Mouse (Mus musculus): ENCODE results near the gene Slc25a38.

Gene Slc25a38

DNA sequence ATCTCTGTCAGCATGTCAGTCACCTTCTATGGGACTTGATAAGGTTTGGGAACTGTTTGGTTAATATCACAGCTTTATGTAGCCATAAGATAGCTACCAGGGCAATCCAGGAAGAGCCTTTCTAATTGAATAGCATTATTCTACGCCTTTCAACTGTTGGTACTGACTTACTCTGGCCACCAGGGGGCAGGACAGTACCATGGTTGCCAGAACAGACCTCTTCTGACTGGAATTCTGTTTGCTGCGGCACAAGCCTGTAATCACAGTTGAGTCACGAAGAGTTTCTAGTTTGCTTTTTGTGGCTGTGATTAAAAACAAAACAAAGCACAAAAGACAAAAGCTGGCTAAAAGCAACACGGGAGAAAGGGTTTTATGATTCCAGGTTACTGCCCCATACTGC is 30.5 kb downstream of the Slc25a38 start:
- DNase-seq (ENCODE audit: low spot score in 2 of 2), result peak; percentile 36 to 56

DNA sequence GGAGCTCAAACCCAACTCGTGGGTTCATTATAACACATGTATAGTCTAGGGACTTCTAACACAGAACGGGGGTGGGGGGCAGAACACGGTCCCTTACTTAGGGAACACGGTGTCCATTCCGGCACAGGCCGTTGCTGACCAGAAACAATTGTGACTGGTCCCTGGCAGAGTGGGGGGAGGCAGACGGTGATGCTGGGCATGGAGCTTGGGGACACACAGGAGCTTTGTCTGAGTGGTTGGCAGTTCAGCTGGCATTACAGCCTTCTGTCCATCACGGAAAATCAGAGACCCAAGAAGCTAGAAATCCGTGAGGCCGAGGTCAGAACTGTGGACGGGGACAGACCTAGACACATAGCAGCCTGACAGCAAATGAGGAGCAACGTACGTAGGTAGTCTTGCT is 34.3 kb downstream of the Slc25a38 start:
- no peak for DNase-seq (ENCODE audit: low spot score in 2 of 2)

DNA sequence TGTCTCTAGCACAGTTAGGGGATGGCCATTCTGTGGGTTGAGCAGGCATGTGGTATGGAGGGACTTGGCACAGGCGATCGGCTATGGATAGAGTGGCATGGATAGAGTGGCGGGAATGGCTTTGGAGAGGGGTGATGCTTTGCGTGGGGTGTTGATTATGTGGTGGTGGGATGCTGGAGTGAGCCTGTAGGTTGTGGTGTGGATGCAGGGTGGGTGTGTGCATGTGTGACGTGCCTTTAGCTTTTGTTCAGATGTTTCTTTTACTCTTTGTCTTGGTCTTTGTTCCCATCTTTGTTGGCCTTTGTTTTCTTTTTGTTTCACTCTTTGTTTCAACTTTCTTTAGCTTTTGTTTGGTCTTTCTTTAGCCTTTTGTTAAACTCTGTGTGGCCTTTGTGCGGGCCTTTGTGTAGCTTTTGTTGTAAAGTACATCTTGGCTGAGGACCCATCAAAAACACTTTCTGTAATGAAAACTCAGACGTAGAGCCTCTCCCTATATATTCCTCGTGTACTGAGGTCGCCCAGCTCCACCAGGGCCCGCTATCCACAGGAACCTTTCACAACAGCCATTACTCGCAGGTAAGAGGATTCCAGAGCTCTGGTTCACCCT is 39.2 kb downstream of the Slc25a38 start, which contains the start of gene Mobp:
Gene Mobp, plus strand, starts transcription at position 486 of the 607 bp plus-strand sequence.
- DNase-seq (ENCODE audit: low spot score in 2 of 2), result no peak

DNA sequence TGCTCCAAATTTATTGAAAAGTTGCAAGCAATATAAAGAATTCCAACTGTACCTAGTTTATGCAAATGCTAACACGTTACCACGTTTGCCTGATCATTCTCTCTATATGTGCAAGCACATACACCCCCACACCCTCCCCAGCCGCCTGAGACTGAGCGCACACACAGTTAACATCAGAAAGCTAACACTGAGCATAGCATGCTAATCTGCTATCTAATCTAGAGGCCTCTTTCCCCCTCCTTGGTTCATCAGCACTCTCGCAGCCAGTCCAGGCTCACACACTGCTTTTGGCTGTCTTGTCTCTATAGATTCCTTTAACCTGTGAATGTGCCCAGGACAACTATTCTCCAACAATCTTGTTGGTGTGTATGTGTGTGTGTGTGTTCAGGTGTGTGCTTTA is 41.0 kb downstream of the Slc25a38 start:
- no peak for DNase-seq (ENCODE audit: low spot score in 2 of 2)

DNA sequence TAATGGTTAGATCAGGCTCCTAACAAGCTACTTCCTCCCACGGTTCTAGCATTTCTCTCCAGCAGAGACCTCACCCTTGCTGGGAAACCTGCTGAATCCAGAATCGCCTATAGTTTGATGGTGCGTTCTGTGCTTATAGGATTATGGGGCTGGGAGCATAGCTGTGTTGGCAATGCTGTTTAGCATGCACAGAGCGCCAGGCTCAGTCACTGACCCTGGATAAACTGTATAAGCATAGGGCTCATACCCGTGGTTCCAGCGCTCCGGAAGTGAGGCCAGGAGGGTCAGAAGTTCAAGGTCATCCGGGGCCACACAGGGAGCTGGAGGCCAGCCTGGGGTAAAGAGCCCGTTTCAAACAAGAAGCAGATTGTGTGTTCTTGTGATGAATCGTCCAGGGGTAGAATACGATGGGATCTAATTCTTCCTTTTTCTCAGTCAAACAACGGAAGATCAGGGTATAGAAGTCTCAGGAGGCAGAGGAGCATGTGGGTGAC is 41.8 kb downstream of the Slc25a38 start:
- DNase-seq (ENCODE audit: low spot score in 2 of 2), result no peak

DNA sequence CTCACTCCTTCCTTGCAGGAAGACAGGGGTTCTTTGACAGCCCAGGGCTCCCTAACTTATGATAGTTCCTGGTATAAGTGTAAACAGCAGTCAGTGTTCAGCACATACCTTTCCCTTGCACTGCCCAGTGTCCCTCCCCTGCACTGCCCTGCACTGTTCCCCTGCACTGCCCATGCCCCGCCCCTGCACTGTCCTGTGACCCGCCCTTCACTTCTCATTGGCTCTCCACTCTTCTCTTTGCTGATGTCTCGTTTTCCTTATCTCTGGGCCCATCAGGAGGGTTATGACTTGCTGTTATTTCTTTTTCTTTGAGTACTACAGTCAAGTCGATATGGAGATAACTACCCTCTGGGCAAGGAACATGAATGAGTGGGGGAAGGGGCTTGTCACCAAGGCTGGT is 47.9 kb downstream of the Slc25a38 start:
- no peak for DNase-seq (ENCODE audit: low spot score in 2 of 2)

DNA sequence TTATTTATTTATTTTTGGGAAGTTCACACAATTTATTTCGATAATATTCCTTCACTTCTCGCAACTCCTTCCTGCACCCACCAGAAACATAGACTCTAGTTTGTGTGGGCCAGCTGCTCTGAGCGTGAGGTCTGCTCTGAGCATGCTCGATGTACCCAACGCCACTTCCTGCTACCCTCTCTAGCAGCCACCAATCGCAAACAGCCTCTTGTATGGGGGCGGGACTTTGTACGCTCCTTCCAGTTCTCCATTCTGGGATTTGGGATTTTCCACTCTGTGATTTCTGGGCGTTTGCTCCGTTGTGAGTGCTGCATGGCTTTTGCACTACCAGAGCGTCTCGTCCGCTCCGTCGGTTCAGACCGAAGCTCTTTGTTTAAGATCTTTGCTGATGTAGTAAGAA is 53.7 kb downstream of the Slc25a38 start:
- no peak for DNase-seq (ENCODE audit: low spot score in 2 of 2)

DNA sequence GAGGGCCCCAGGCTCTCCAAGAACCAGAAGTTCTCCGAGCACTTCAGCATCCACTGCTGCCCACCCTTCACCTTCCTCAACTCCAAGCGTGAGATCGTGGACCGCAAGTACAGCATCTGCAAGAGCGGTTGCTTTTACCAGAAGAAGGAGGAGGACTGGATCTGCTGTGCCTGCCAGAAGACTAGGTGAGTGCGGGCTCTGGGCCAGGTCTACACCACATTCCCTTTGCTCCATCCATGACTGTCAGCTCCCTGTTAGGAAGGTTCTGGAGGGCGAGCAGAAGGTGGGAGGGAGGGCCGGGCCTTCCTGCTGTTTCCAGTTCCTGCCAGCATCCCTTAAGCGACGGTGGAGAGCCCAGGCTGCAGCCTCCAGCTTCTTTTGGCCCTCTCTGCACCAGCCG is 57.7 kb downstream of the Slc25a38 start:
- DNase-seq (ENCODE audit: low spot score in 2 of 2), result no peak

DNA sequence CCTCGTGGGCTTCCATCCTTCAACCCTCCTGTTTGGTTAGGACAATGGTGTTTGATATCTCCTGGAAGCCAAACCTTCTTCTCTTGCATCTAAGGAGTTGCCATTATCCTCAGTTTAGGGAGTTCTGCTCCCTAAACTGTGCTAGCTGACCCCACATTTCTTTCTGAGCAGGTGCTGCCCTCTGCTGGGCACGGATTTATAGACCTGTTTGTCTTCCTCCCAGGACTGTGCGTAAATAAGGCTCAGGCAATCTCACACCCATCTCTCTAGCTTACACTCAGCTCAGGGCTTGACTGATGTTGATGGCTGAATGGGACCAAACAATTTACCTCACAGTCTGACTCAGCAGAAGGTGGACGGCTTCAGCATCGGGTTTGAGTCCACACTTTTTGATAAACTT is 61.1 kb downstream of the Slc25a38 start:
- DNase-seq (ENCODE audit: low spot score in 2 of 2), result peak; percentile 38 to 47

Measured in spleen, postnatal 14 days (tissue).